Mouse (Mus musculus): ENCODE results near the gene Cdh18.
"Not testable (repeated sequence)": the region's sequence is repeated elsewhere in the genome, so short reads cannot be mapped to it uniquely, and the experiment has no call there.

DNA sequence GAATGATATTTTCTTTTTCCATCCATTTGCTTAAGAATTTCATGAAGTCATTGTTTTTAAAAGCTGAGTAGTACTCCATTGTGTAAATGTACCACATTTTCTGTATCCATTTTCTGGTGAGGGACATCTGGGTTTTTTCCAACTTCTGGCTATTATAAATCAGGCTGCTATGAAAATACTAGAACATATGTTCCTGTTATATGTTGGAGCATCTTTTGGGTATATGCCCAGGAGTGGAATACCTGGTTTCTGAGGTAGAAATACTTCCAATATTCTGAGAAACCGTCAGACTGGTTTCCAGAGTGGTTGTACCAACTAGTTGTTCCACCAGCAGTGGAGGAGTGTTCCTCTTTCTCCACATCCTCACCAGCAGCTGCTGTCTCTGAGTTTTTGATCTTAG is 536.5 kb downstream of the Cdh18 start:
- not testable (repeated sequence) for TF ChIP-seq CTCF, EP300 (IDR thresholded peaks at IDR 0.05)
